ENCODE assay signal across 25 mouse cellular contexts in genomic region chr9:77513892-77514291, GRCm38 (mm10). TPM values are rescaled to one million over a fixed set of nuclear protein-coding genes. Genes with fewer than 3 reads are reported as not detected.
DNase-seq lines count a peak whose midpoint lies in the region; ATAC-seq lines count a peak whose summit lies in the region.
"Had no signal": no experiment of that assay in that cellular context is flagged by ENCODE, and none has a peak within 500 bp of the region (broad histone marks: within the 10 kb centered on the region; RNA-seq: fewer than 3 reads in every experiment).

No protein-coding gene starts in this region.

- WGBS in heart, embryonic 16.5 days = 69% methylated on average over 3 of the region's 3 CpGs

- no peak overlapping the region for H3K9ac ChIP-seq in heart, embryonic 16.5 days (ENCODE audit: low read length)
- H3K9ac ChIP-seq: forebrain, embryonic 15.5 days; heart, embryonic 12.5 days; hindbrain, embryonic 13.5 days; intestine, embryonic 15.5 days; liver, embryonic 15.5 days; lung, embryonic 15.5 days; midbrain, embryonic 12.5 days had no signal

- no peaks in the 10 kb centered on the region for H3K9me3 ChIP-seq in heart, embryonic 16.5 days (replicated peaks; ENCODE audit: control insufficient read depth, low read length)
- H3K9me3 ChIP-seq: forebrain, embryonic 15.5 days; heart, embryonic 12.5 days; hindbrain, embryonic 13.5 days; intestine, embryonic 15.5 days; liver, embryonic 15.5 days; lung, embryonic 15.5 days; midbrain, embryonic 12.5 days had no signal

- peaks cover 57% of the 10 kb centered on the region for H3K4me1 ChIP-seq in heart, embryonic 16.5 days (ENCODE audit: control insufficient read depth, insufficient read depth, low read length)

- no peak for DNase-seq in heart, postnatal 36 days
- DNase-seq in T-cell, adult 2 months (ENCODE audit: low spot score) = peak; percentile 74
- DNase-seq in thymus, postnatal 25 days = peak; percentile 72
- DNase-seq in kidney, adult 8-10 months = no peak
- no peak for DNase-seq in cerebellum, postnatal 4 days (ENCODE audit: low spot score in 2 of 2)
- DNase-seq in spleen, postnatal 4 days (ENCODE audit: low spot score in 2 of 2) = no peak
- DNase-seq: adrenal gland, postnatal 14 days; cerebellum, adult 8-10 months; cerebellum, postnatal 36 days; heart, adult 11 months; kidney, adult 9 months; kidney, postnatal 14 days; layer of hippocampus, postnatal 36 days; right cerebral cortex, postnatal 25 days; spleen, adult 18-20 months had no signal

- H3K4me3 ChIP-seq in heart, embryonic 16.5 days (ENCODE audit: low read length) = no peak overlapping the region
- H3K4me3 ChIP-seq: forebrain, embryonic 15.5 days; heart, embryonic 12.5 days; hindbrain, embryonic 13.5 days; intestine, embryonic 15.5 days; layer of hippocampus, adult 2 months; liver, embryonic 15.5 days; lung, embryonic 15.5 days; midbrain, embryonic 12.5 days had no signal

- no peak overlapping the region for H3K4me2 ChIP-seq in heart, embryonic 16.5 days (ENCODE audit: low read depth, low read length)
- H3K4me2 ChIP-seq: forebrain, embryonic 15.5 days; heart, embryonic 12.5 days; hindbrain, embryonic 13.5 days; intestine, embryonic 15.5 days; liver, embryonic 15.5 days; lung, embryonic 15.5 days; midbrain, embryonic 12.5 days had no signal

- no peak overlapping the region for H3K27ac ChIP-seq in heart, embryonic 16.5 days (ENCODE audit: low read length)
- H3K27ac ChIP-seq: forebrain, embryonic 15.5 days; hindbrain, embryonic 13.5 days; intestine, embryonic 15.5 days; layer of hippocampus, adult 2 months; liver, embryonic 15.5 days; lung, embryonic 15.5 days; midbrain, embryonic 12.5 days had no signal

- intact Hi-C loops in heart, postnatal 36 days (cut with DNase I) = no loop called here

- H3K36me3 ChIP-seq in heart, embryonic 16.5 days (ENCODE audit: control insufficient read depth, insufficient read depth) = no peaks in the 10 kb centered on the region
- H3K36me3 ChIP-seq: forebrain, embryonic 15.5 days; heart, embryonic 12.5 days; hindbrain, embryonic 13.5 days; intestine, embryonic 15.5 days; liver, embryonic 15.5 days; lung, embryonic 15.5 days; midbrain, embryonic 12.5 days had no signal

- peak; percentile 49 for ATAC-seq in heart, embryonic 16.5 days (replicated peaks; ENCODE audit: extremely low read depth, insufficient read depth, low FRiP score)
- ATAC-seq in neutrophil, adult 5-6 weeks (ENCODE audit: extremely low read depth, insufficient number of reproducible peaks, low FRiP score, poor library complexity, severe bottlenecking) = peak; percentile 40; the same call in 1 of the 2 replicates
- ATAC-seq: forebrain, embryonic 15.5 days; intestine, embryonic 15.5 days had no signal

- no peaks in the 10 kb centered on the region for H3K27me3 ChIP-seq in heart, embryonic 16.5 days (ENCODE audit: control insufficient read depth, insufficient read depth, low read length)
- H3K27me3 ChIP-seq: forebrain, embryonic 15.5 days; heart, embryonic 12.5 days; hindbrain, embryonic 13.5 days; intestine, embryonic 15.5 days; liver, embryonic 15.5 days; lung, embryonic 15.5 days had no signal

RNA-seq across cellular contexts. Expression of gene Lrrc1, which starts 30.8 kb away (rescaled TPM):
- 19.5 and 23.6 TPM in 2 replicates for polyA plus RNA-seq in heart, embryonic 16.5 days (2015; fragmentation: Nextera tagmentation; extraction: Ambion mirVana)
- 10 to 100 TPM; 15.8 to 18.3 TPM for total RNA-seq in heart, postnatal 36 days (2021)
- total RNA-seq in neutrophil, adult 5-6 weeks (2017) = 9.3 and 11.8 TPM in 2 replicates

Comparison
In these comparisons a context has a peak if more than half of its experiments do, and no peak if none do; other contexts are left out.
1. DNase-seq: peak in T-cell, adult 2 months (single experiment) and thymus, postnatal 25 days (single experiment); none in heart, postnatal 36 days (0 of 2), kidney, adult 8-10 months (0 of 2), cerebellum, postnatal 4 days (0 of 2) and spleen, postnatal 4 days (0 of 2).